Mouse (Mus musculus) myocyte (in vitro differentiated cells): ENCODE data around the gene Hoxb2.

Experiments used
- E2F4 ChIP-seq: IDR thresholded peaks from one replicate; pipeline ENCODE4 v1.6.1; 2011; ENCODE audit warnings: mild to moderate bottlenecking, control low read depth, moderate library complexity; ENCODE audit not compliant: insufficient read depth
- MAX ChIP-seq: IDR thresholded peaks from one replicate; pipeline ENCODE4 v1.6.1; 2011; ENCODE audit warnings: low read depth, mild to moderate bottlenecking, control low read depth
- MYOG ChIP-seq, 3 experiments: IDR thresholded peaks; one replicate each; pipeline ENCODE4 v1.6.1; 2011; ENCODE audit warnings: control low read depth in 2 of 3, low read depth in 2 of 3, mild to moderate bottlenecking in 2 of 3; ENCODE audit not compliant: insufficient read length in 2 of 3, control insufficient read depth in 1 of 3, insufficient read depth in 1 of 3
- POLR2A ChIP-seq: IDR thresholded peaks from one replicate; pipeline ENCODE4 v1.6.1; 2011; ENCODE audit warnings: low read depth, mild to moderate bottlenecking, control low read depth, moderate library complexity; ENCODE audit not compliant: insufficient read length
- POLR2AphosphoS2 ChIP-seq: IDR thresholded peaks from one replicate; pipeline ENCODE4 v1.6.1; 2011; ENCODE audit warnings: low read depth, control low read depth; ENCODE audit not compliant: insufficient read length

DNA sequence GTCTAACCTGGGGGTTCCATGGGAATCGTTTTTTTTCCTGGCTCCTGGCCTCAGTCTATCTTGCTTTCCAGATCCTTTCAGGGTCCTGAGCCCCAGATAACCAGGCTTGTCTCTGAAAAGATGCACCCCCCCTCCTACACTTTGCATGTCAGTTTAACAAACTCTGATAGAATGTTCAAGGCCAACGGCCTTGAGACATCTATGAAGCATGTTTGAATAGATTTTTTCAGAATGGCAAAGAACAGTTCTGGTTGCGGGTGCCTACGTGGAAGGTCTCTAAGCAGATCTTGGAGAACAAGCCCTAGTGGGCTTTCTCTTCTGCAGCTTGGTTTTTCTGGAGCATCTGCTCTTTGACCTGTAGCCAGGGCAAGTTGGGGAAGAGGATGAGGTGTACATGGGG, 41.6 kb upstream of the Hoxb2 start:
- TF ChIP-seq POLR2A (no peak), E2F4 (no peak), MAX (no peak), MYOG (IDR thresholded peaks at IDR 0.05; ENCODE audit: control insufficient read depth in 1 of 3, insufficient read depth in 1 of 3, insufficient read length in 2 of 3, low read depth in 2 of 3) (no peak), POLR2AphosphoS2 (no peak)
